Mouse (Mus musculus) heart, postnatal 0 days (tissue): ENCODE data around the gene Nutm1.

Experiments used
- CTCF ChIP-seq: IDR thresholded peaks from 2 replicates; pipeline ENCODE4 v1.5.1; 2016; ENCODE audit warnings: antibody characterized with exemption, control low read depth, low read depth
- EP300 ChIP-seq: IDR thresholded peaks from 2 replicates; pipeline ENCODE4 v1.6.1; 2016; ENCODE audit warnings: antibody characterized with exemption, low read depth

- TF ChIP-seq CTCF (no peak), EP300 (no peak)
Observed at GRCm38 (mm10) chr2:112267547-112268269, 8.6 kb upstream of the Nutm1 start.
